Mouse (Mus musculus) cerebellum, adult 11 months (tissue): ENCODE results near the gene Kat7.
A peak's percentile ranks its signal among the peaks of the same experiment; 100 is the strongest.

Experiments used
- DNase-seq: peaks from one replicate; pipeline ENCODE4 v3.0.0; 2022

Kat7 gene

GRCm38 (mm10) chr11:95274613-95275012 lies 35.4 kb downstream of the Kat7 start:
- DNase-seq, result no peak

GRCm38 (mm10) chr11:95273661-95274060 lies 36.4 kb downstream of the Kat7 start:
- no peak for DNase-seq

- no peak for DNase-seq
Observed at GRCm38 (mm10) chr11:95266540-95267245, 43.4 kb downstream of the Kat7 start.

GRCm38 (mm10) chr11:95264455-95265013 lies 45.5 kb downstream of the Kat7 start:
- DNase-seq, result no peak

- no peak for DNase-seq
Observed at GRCm38 (mm10) chr11:95263816-95264454, 46.1 kb downstream of the Kat7 start.

GRCm38 (mm10) chr11:95261178-95261751 lies 48.8 kb downstream of the Kat7 start, which contains the start of gene Tac4:
TSS of gene Tac4 (plus strand) at chr11:95261529.
- peak; percentile 16 for DNase-seq

- peak; percentile 86 for DNase-seq
Observed at GRCm38 (mm10) chr11:95259088-95259849, 50.8 kb downstream of the Kat7 start.

- DNase-seq, result peak; percentile 39
Observed at GRCm38 (mm10) chr11:95258490-95258889, 51.6 kb downstream of the Kat7 start.

GRCm38 (mm10) chr11:95257930-95258329 lies 52.1 kb downstream of the Kat7 start:
- DNase-seq, result no peak

- DNase-seq, result no peak
Observed at GRCm38 (mm10) chr11:95255747-95256146, 54.3 kb downstream of the Kat7 start.

- no peak for DNase-seq
Observed at GRCm38 (mm10) chr11:95254165-95254564, 55.9 kb downstream of the Kat7 start.

GRCm38 (mm10) chr11:95252104-95252503 lies 57.9 kb downstream of the Kat7 start:
- no peak for DNase-seq

GRCm38 (mm10) chr11:95251295-95251694 lies 58.8 kb downstream of the Kat7 start:
- DNase-seq, result peak; percentile 55

GRCm38 (mm10) chr11:95250110-95250509 lies 59.9 kb downstream of the Kat7 start:
- DNase-seq, result no peak

- DNase-seq, result no peak
Observed at GRCm38 (mm10) chr11:95247065-95247464, 63.0 kb downstream of the Kat7 start.

GRCm38 (mm10) chr11:95245456-95245855 lies 64.6 kb downstream of the Kat7 start:
- DNase-seq, result no peak

GRCm38 (mm10) chr11:95242653-95243052 lies 67.4 kb downstream of the Kat7 start:
- DNase-seq, result no peak

- DNase-seq, result no peak
Observed at GRCm38 (mm10) chr11:95238477-95238876, 71.6 kb downstream of the Kat7 start.

- no peak for DNase-seq
Observed at GRCm38 (mm10) chr11:95232329-95232696, 77.7 kb downstream of the Kat7 start.

- peak; percentile 53 for DNase-seq
Observed at GRCm38 (mm10) chr11:95231688-95232328, 78.2 kb downstream of the Kat7 start.

GRCm38 (mm10) chr11:95227467-95227866 lies 82.6 kb downstream of the Kat7 start:
- no peak for DNase-seq

- DNase-seq, result no peak
Observed at GRCm38 (mm10) chr11:95225448-95225847, 84.6 kb downstream of the Kat7 start.
